In the genomic region with DNA sequence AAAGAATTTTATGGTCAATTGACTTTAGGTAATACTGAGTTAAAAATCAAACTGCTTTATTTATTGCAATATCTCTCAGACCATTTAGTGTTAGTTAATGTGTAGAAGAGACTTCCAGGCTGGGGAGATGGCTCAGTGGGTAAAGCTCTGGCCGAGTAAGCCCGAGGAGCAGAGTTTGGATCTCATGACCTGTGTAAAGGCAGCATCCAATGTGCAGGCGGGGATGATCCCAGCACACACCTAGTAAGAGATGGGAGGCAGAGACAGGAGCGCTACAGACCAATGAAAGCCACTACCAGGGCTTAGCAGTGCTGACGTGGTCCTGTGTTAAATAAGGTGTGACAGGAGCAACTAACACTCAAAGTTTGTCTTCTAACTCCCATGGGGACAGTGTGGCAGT, we compare ENCODE assay signal across 21 mouse cellular contexts.
DNase-seq lines count a peak whose midpoint lies in the region; ATAC-seq lines count a peak whose summit lies in the region.
"Had no signal": no experiment of that assay in that cellular context is flagged by ENCODE, and none has a peak within 500 bp of the region (broad histone marks: within the 10 kb centered on the region; RNA-seq: fewer than 3 reads in every experiment).

No protein-coding gene starts in this region.

- H3K36me3 ChIP-seq in kidney, embryonic 15.5 days, result no peaks in the 10 kb centered on the region
- H3K36me3 ChIP-seq: forebrain, embryonic 10.5 days; hindbrain, embryonic 12.5 days; hindbrain, embryonic 15.5 days had no signal

- no peak overlapping the region for H3K4me2 ChIP-seq in kidney, embryonic 15.5 days
- H3K4me2 ChIP-seq: forebrain, embryonic 13.5 days; heart, embryonic 11.5 days; hindbrain, embryonic 12.5 days; hindbrain, embryonic 15.5 days had no signal

- no peak overlapping the region for H3K4me3 ChIP-seq in kidney, embryonic 15.5 days (replicated peaks)
- H3K4me3 ChIP-seq: forebrain, embryonic 10.5 days; forebrain, embryonic 13.5 days; hindbrain, embryonic 12.5 days; hindbrain, embryonic 15.5 days had no signal

- WGBS in kidney, embryonic 15.5 days, result 65% methylated on average over 5 of the region's 5 CpGs

- peaks cover 14% of the 10 kb centered on the region for H3K4me1 ChIP-seq in kidney, embryonic 15.5 days
- H3K4me1 ChIP-seq: forebrain, embryonic 10.5 days; forebrain, embryonic 13.5 days; hindbrain, embryonic 12.5 days; hindbrain, embryonic 15.5 days had no signal

- no peak overlapping the region for H3K9ac ChIP-seq in kidney, embryonic 15.5 days
- H3K9ac ChIP-seq: forebrain, embryonic 13.5 days; hindbrain, embryonic 12.5 days; hindbrain, embryonic 15.5 days had no signal

- no peaks in the 10 kb centered on the region for H3K27me3 ChIP-seq in kidney, embryonic 15.5 days
- H3K27me3 ChIP-seq: forebrain, embryonic 13.5 days; hindbrain, embryonic 12.5 days; hindbrain, embryonic 15.5 days had no signal

- peak; percentile 24 for DNase-seq in kidney, adult 9 months
- no peak for DNase-seq in kidney, postnatal 4 days
- peak; percentile 9 for DNase-seq in kidney, postnatal 10 days
- no peak for DNase-seq in cerebellum, adult 11 months
- DNase-seq in cerebellum, postnatal 10 days, result no peak
- DNase-seq in gastrocnemius, postnatal 10 days, result no peak
- DNase-seq: adrenal gland, postnatal 14 days; cerebellum, adult 11-12 months; cerebellum, adult 8-10 months; cerebellum, postnatal 14 days; gastrocnemius, postnatal 14 days; heart, adult 11 months had no signal

- ATAC-seq in kidney, embryonic 15.5 days (replicated peaks; ENCODE audit: low FRiP score), result peak; percentile 85
- ATAC-seq: activated CD4-positive, CD25-positive, alpha-beta regulatory T cell, adult 4 months; CD4-positive, CD25-positive, alpha-beta regulatory T cell, adult 4 months; forebrain, embryonic 13.5 days; forebrain, embryonic 16.5 days had no signal

- no peaks in the 10 kb centered on the region for H3K9me3 ChIP-seq in kidney, embryonic 15.5 days (replicated peaks)
- H3K9me3 ChIP-seq: forebrain, embryonic 10.5 days; forebrain, embryonic 13.5 days; hindbrain, embryonic 15.5 days had no signal

- H3K27ac ChIP-seq in kidney, embryonic 15.5 days, result peak overlapping the region; percentile 77
- H3K27ac ChIP-seq: forebrain, embryonic 10.5 days; forebrain, embryonic 13.5 days; hindbrain, embryonic 12.5 days; hindbrain, embryonic 15.5 days had no signal

Comparison
In these comparisons a context has a peak if more than half of its experiments do, and no peak if none do; other contexts are left out.
1. DNase-seq: peak in kidney, adult 9 months (single experiment) and kidney, postnatal 10 days (single experiment); none in kidney, postnatal 4 days (0 of 2), cerebellum, adult 11 months (single experiment), cerebellum, postnatal 10 days (0 of 2) and gastrocnemius, postnatal 10 days (single experiment).